Comparison of ENCODE assay signal across 11 mouse cellular contexts in genomic region chr10:16996820-16997466, GRCm38 (mm10).
A peak's percentile ranks its signal among the peaks of the same experiment; 100 is the strongest.
DNase-seq lines count a peak whose midpoint lies in the region; ATAC-seq and TF ChIP-seq lines count a peak whose summit lies in the region.
"Had no signal": no experiment of that assay in that cellular context is flagged by ENCODE, and none has a peak within 500 bp of the region (broad histone marks: within the 10 kb centered on the region; RNA-seq: fewer than 3 reads in every experiment).

No protein-coding gene starts in this region.

- no peaks in the 10 kb centered on the region for H3K4me1 ChIP-seq in forebrain, postnatal 0 days (ENCODE audit: insufficient read depth)

- no peaks in the 10 kb centered on the region for H3K27me3 ChIP-seq in forebrain, postnatal 0 days (ENCODE audit: insufficient read depth, low read length)
- H3K27me3 ChIP-seq: heart, embryonic 15.5 days had no signal

- H3K9ac ChIP-seq in forebrain, postnatal 0 days = no peak overlapping the region
- H3K9ac ChIP-seq: heart, embryonic 15.5 days had no signal

- peak; percentile 51 for DNase-seq in layer of hippocampus, adult 9-10 months (ENCODE audit: low spot score)
- no peak for DNase-seq in layer of hippocampus, adult 2 months (ENCODE audit: low spot score in 2 of 2)
- DNase-seq in monocyte, adult 2 months (ENCODE audit: low read depth in 1 of 2, low spot score in 2 of 2) = peak; percentile 60 to 72
- DNase-seq in cerebellum, adult 11 months = no peak
- no peak for DNase-seq in forebrain, postnatal 0 days
- DNase-seq: cerebellum, adult 11-12 months; retina, postnatal 1 day had no signal

- 80% methylated on average over 6 of the region's 6 CpGs for WGBS in forebrain, postnatal 0 days

- ATAC-seq in CD4-positive, CD25-positive, alpha-beta regulatory T cell, adult 4 months = peak; percentile 49
- ATAC-seq in inflammation-experienced regulatory T-cells, adult 6 months = peak; percentile 35
- no peak for ATAC-seq in forebrain, postnatal 0 days
- ATAC-seq: intestine, embryonic 16.5 days had no signal

- no peaks in the 10 kb centered on the region for H3K36me3 ChIP-seq in forebrain, postnatal 0 days (ENCODE audit: insufficient read depth)
- H3K36me3 ChIP-seq: heart, embryonic 15.5 days had no signal

- no peak overlapping the region for H3K4me3 ChIP-seq in layer of hippocampus, adult 2 months
- no peak overlapping the region for H3K4me3 ChIP-seq in forebrain, postnatal 0 days (ENCODE audit: low read depth, low read length)
- H3K4me3 ChIP-seq: heart, embryonic 15.5 days had no signal

- no peaks in the 10 kb centered on the region for H3K9me3 ChIP-seq in forebrain, postnatal 0 days (ENCODE audit: low read length)
- H3K9me3 ChIP-seq: heart, embryonic 15.5 days had no signal

- H3K27ac ChIP-seq in layer of hippocampus, adult 2 months = no peak overlapping the region
- no peak overlapping the region for H3K27ac ChIP-seq in forebrain, postnatal 0 days (ENCODE audit: low read depth, low read length)
- H3K27ac ChIP-seq: heart, embryonic 15.5 days had no signal

- no peak overlapping the region for H3K4me2 ChIP-seq in forebrain, postnatal 0 days (ENCODE audit: low read depth)
- H3K4me2 ChIP-seq: heart, embryonic 15.5 days had no signal

- TF ChIP-seq CTCF in layer of hippocampus, adult 2 months (conservative IDR thresholded peaks at IDR 0.05) = no peak
- TF ChIP-seq CTCF in forebrain, postnatal 0 days (IDR thresholded peaks at IDR 0.05; ENCODE audit: low read depth) = no peak

Comparison
In these comparisons a context has a peak if more than half of its experiments do, and no peak if none do; other contexts are left out.
1. DNase-seq: peak in layer of hippocampus, adult 9-10 months (single experiment) and monocyte, adult 2 months (2 of 2); none in layer of hippocampus, adult 2 months (0 of 2), cerebellum, adult 11 months (single experiment) and forebrain, postnatal 0 days (single experiment).